Mouse (Mus musculus): ENCODE data around the gene Dtx3l.

GRCm38 (mm10) chr16:35907432-35908201, 31.3 kb downstream of the Dtx3l start:
- TF ChIP-seq CTCF (IDR thresholded peaks at IDR 0.05; ENCODE audit: low read depth, low read length) (no peak), GATA1 (IDR thresholded peaks at IDR 0.05; ENCODE audit: borderline replicate concordance, low read length) (no peak), TAL1 (conservative IDR thresholded peaks at IDR 0.05; ENCODE audit: low read depth, low read length) (no peak), POLR2AphosphoS5 (IDR thresholded peaks at IDR 0.05; ENCODE audit: insufficient replicate concordance, low read depth, low read length) (no peak), GATA2 (IDR thresholded peaks at IDR 0.05; ENCODE audit: borderline replicate concordance, low read depth, low read length) (no peak)
